Mouse (Mus musculus): ENCODE results near the gene Dhx57. TPM values are rescaled to one million over a fixed set of nuclear protein-coding genes. Genes with fewer than 3 reads are reported as not detected.

Dhx57 gene
- 6.4 TPM in 2 replicates for polyA plus RNA-seq (2012; rRNA removed)

GRCm38 (mm10) chr17:80290074-80290657 is at the start of gene Dhx57, which contains the start of gene Morn2:
Gene Dhx57, minus strand, starts transcription at chr17:80290476.
Gene Morn2, plus strand, starts transcription at chr17:80290203.

GRCm38 (mm10) chr17:80307251-80307650 is 17.0 kb upstream of the Dhx57 start, which contains the start of gene Arhgef33:
Gene Arhgef33, plus strand, starts transcription at chr17:80307407.

DNA sequence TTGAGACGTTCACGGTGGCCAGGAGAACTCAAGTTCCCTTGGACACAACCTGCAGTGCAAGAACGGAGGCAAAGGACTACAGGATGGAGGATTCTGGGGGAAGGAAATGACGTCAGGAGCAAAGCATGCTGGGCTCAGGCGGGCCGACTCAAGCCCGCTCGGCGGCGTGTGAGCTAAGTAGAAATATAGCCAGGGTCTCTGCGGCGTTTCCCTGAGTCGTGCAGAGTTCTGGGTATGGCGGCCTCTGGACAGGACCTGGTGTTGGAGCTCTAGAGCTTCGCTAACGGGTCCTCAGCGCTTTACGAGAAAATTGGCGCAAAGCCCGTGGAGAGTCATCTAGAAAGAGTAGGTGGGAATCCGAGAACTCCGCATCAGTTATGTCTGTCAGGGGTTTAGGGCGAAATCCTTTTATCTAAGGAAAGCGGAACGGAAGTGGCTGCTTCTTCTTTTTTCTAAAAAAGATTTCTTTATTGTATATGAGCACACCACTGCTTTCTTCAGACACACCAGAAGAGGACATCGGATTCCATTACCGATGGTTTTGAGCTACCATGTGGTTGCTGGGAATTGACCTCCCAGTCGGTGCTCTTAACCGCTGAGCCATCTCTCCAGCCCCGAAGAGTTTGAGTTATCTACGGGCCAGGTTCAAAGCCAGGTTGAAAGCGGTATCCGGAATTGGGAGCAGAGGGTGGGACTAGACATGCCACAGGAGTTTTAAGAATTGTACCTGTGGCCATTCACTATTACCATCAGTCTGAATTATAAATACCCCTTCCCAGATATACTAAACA is 65.8 kb downstream of the Dhx57 start, which contains the start of gene Gemin6:
Gemin6 (plus strand) TSS at position 116 of the 791 bp plus-strand sequence.

GRCm38 (mm10) chr17:80206671-80207581 is 83.3 kb downstream of the Dhx57 start, which contains the start of the genes Srsf7 and Ttc39d:
Gene Srsf7, minus strand, starts transcription at chr17:80207307.
Gene Ttc39d, plus strand, starts transcription at chr17:80207460.

Other genes starting within 250 kb of the Dhx57 start
- gene Hnrnpll, start 228.1 kb downstream of the Dhx57 start, polyA plus RNA-seq (2012; rRNA removed), result 15.8 and 17.3 TPM in 2 replicates
- gene Galm, start 163.0 kb downstream of the Dhx57 start, polyA plus RNA-seq (2012; rRNA removed), result 18.8 and 20.2 TPM in 2 replicates
- gene Srsf7, start 83.2 kb downstream of the Dhx57 start, polyA plus RNA-seq (2012; rRNA removed), result 23.1 and 24.0 TPM in 2 replicates
- not detected in 2 replicates for gene Ttc39d, start 83.0 kb downstream of the Dhx57 start, polyA plus RNA-seq (2012; rRNA removed)
- 0.51 and 1.3 TPM in 2 replicates for gene Gemin6, start 66.0 kb downstream of the Dhx57 start, polyA plus RNA-seq (2012; rRNA removed)
- gene Morn2, start 273 bp downstream of the Dhx57 start, polyA plus RNA-seq (2012; rRNA removed), result 2.7 and 2.8 TPM in 2 replicates
- 0.27 and 1.1 TPM in 2 replicates for gene Arhgef33, start 16.9 kb upstream of the Dhx57 start, polyA plus RNA-seq (2012; rRNA removed)
- gene Gm10190, start 83.1 kb upstream of the Dhx57 start, polyA plus RNA-seq (2012; rRNA removed), result 0.74 TPM in 1 of 2 replicates, not detected in the other
- 2.4 and 2.9 TPM in 2 replicates for gene Sos1, start 190.0 kb upstream of the Dhx57 start, polyA plus RNA-seq (2012; rRNA removed)